ENCODE assay signal across 10 mouse cellular contexts in genomic region chr8:125532953-125533352, GRCm38 (mm10). TPM values are rescaled to one million over a fixed set of nuclear protein-coding genes. Genes with fewer than 3 reads are reported as not detected.
DNase-seq lines count a peak whose midpoint lies in the region; ATAC-seq and TF ChIP-seq lines count a peak whose summit lies in the region.
"Had no signal": no experiment of that assay in that cellular context is flagged by ENCODE, and none has a peak within 500 bp of the region (broad histone marks: within the 10 kb centered on the region; RNA-seq: fewer than 3 reads in every experiment).

No protein-coding gene starts in this region.

- ATAC-seq in forebrain, postnatal 0 days = peak; percentile 47

- no peak overlapping the region for H3K4me2 ChIP-seq in forebrain, postnatal 0 days (ENCODE audit: low read depth)

- no peak overlapping the region; the same call in 1 of the 2 replicates for H3K9ac ChIP-seq in forebrain, postnatal 0 days
- H3K9ac ChIP-seq: liver, embryonic 14.5 days had no signal

- WGBS in forebrain, postnatal 0 days = 27% methylated on average over 8 of the region's 8 CpGs

- H3K4me1 ChIP-seq in forebrain, postnatal 0 days (ENCODE audit: insufficient read depth) = peaks cover 42% of the 10 kb centered on the region

- no peak overlapping the region for H3K27ac ChIP-seq in forebrain, postnatal 0 days (ENCODE audit: low read depth, low read length)
- H3K27ac ChIP-seq: liver, embryonic 14.5 days had no signal

- DNase-seq in layer of hippocampus, adult 9-11 months = peak; percentile 57
- no peak for DNase-seq in layer of hippocampus, adult 11-12 months (ENCODE audit: low spot score)
- peak; percentile 80 for DNase-seq in adrenal gland, adult 2 months
- DNase-seq in forebrain, postnatal 0 days = peak; percentile 57
- DNase-seq in kidney, postnatal 36 days = peak; percentile 82 to 92
- DNase-seq in right cerebral cortex, postnatal 25 days = no peak
- DNase-seq in cerebellum, adult 9-10 months = no peak
- DNase-seq in lung, postnatal 25 days (ENCODE audit: low spot score) = no peak
- DNase-seq: embryo, embryonic 11 days had no signal

- no peak overlapping the region for H3K4me3 ChIP-seq in forebrain, postnatal 0 days (ENCODE audit: low read depth, low read length)

- TF ChIP-seq CTCF in forebrain, postnatal 0 days (IDR thresholded peaks at IDR 0.05; ENCODE audit: low read depth) = no peak

- H3K9me3 ChIP-seq in forebrain, postnatal 0 days (ENCODE audit: low read length) = no peaks in the 10 kb centered on the region

- H3K36me3 ChIP-seq in forebrain, postnatal 0 days (ENCODE audit: insufficient read depth) = peaks cover 6% of the 10 kb centered on the region; the same call in 1 of the 2 replicates

- H3K27me3 ChIP-seq in forebrain, postnatal 0 days (ENCODE audit: insufficient read depth, low read length) = no peaks in the 10 kb centered on the region

RNA-seq across cellular contexts. Expression of gene Sipa1l2, which starts 36.7 kb away (rescaled TPM):
- total RNA-seq in adrenal gland, adult 2 months (2021) = 10 to 100 TPM; 43.5 to 55.8 TPM
- 36.0 and 51.6 TPM in 2 replicates for polyA plus RNA-seq in adrenal gland, adult 2 months (2012; rRNA removed)
- total RNA-seq in forebrain, postnatal 0 days (2014; rRNA removed) = 36.7 and 44.3 TPM in 2 replicates
- 8.7 and 10.6 TPM in 2 replicates for polyA plus RNA-seq in forebrain, postnatal 0 days (2015; fragmentation: Nextera tagmentation; extraction: Ambion mirVana)

Comparison
In these comparisons a context has a peak if more than half of its experiments do, and no peak if none do; other contexts are left out.
1. DNase-seq: peak in layer of hippocampus, adult 9-11 months (single experiment), adrenal gland, adult 2 months (single experiment), forebrain, postnatal 0 days (single experiment) and kidney, postnatal 36 days (2 of 2); none in layer of hippocampus, adult 11-12 months (single experiment), right cerebral cortex, postnatal 25 days (single experiment), cerebellum, adult 9-10 months (single experiment) and lung, postnatal 25 days (single experiment).